Mouse (Mus musculus) activated CD4-positive, CD25-positive, alpha-beta regulatory T cell, adult 4 months (primary cell): ENCODE data around the gene Elmod2. TPM values are rescaled to one million over a fixed set of nuclear protein-coding genes. Genes with fewer than 3 reads are reported as not detected.
"Not testable (repeated sequence)": the region's sequence is repeated elsewhere in the genome, so short reads cannot be mapped to it uniquely, and the experiment has no call there.

Experiments
- ATAC-seq: one replicate; pipeline ENCODE4 v1.8.0; 2017
- polyA plus RNA-seq, 2 experiments: library from polyadenylated mRNA; unstranded; fragments of 100-300 nt; shearing (Covaris generic); gene quantifications; one replicate each; pipeline ENCODE4 v1.2.1; 2017

Elmod2 gene
- 1 to 10 TPM; 7.1 to 8.4 TPM for polyA plus RNA-seq

DNA sequence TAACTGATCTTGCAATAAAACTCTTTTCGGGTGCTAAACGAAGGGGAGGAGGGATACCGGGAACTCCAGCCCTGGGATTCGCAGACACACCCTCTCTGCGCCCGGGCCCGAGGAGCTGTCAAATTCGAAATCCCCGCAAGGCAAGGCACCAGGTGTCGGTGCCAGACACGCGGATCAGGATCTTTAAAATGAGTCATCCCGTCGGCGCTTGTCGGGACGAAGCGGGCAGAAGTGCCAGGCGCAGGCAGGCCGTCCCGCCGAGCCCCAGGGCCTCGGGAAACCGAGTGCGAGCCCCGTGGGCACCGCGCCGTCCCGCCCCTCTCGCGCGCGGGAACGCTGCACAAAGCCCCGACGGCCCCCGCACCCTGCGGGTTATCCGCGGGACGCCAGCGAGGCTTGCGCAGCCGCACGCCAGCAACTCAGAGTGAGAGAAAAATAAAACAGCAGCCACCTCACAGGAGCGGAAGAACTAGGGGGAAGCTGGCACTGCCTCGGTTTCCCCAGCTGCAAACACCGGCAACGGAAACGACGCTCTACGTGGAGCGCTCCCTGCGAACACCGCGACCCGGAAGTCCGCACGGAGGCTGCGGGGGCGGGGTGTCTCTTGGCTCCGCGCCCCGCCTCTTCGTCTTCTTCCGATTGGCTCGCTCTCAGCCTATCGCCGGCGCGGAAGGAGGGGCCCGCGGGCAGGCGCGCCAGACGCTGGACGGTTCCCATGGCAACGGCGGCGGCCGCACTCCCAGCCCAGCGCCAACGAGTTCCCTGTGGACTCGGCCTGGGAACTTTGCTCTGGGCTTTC lies at the start of gene Elmod2:
TSS of gene Elmod2 (minus strand) at position 588 of the 799 bp plus-strand sequence.
- ATAC-seq, result peak; percentile 98

DNA sequence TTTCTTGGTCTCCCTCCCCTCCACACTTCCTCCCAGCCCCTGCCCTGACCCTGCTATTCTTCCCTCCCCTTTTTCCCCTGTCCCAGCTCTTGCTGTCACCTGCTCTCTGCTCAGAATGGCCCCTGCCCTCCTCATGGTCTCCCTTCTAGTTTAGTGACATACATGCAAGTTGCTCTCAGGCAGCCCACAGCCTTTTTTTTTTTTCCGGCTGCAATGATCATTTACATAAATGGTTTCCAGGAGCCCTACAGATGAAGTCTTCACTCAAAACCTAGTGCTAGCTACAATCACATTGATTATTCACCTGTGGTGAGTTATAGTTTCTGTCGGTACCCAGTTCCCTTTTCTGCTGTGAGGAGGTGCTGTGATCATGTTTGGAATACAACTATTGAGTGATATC lies 48.7 kb upstream of the Elmod2 start:
- ATAC-seq, result no peak

DNA sequence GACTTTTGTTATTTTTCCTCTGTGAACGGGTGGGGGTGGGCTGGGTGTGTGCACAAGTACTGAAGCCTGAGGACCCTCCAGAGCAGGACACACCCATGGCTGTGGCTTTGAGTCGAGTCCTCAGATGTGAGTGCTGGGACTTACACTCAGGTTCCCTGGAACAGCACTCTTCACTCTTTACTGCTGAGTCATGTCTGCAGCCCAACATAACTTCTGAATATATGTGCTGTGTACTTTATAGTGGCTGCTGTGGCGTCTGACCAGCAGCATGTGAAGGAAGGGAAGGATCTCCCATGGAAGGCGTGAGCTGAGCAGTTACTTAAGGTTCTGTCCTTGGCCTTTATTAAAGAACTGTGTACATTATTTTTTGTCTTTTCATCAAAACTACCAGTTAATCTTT lies 47.9 kb upstream of the Elmod2 start:
- ATAC-seq, result no peak

DNA sequence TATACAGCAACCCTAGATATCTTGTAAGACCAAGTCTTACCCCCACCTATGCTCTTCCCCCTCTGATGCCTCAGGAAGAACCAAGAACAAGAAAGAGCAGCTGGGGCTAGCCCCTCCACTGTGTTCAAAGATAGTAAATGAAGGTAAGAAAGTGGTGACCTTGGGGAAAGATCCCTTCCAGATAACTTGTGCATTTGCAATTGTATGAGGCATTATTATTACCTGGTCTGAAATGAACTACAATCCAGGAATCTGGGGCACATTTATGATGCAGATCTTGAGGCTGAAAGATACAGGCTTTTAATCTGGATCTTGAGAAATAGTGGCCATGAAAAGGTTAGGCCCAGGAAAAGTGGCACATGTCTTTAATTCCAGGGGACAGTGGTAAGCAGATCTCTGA lies 44.9 kb upstream of the Elmod2 start:
- no peak for ATAC-seq

DNA sequence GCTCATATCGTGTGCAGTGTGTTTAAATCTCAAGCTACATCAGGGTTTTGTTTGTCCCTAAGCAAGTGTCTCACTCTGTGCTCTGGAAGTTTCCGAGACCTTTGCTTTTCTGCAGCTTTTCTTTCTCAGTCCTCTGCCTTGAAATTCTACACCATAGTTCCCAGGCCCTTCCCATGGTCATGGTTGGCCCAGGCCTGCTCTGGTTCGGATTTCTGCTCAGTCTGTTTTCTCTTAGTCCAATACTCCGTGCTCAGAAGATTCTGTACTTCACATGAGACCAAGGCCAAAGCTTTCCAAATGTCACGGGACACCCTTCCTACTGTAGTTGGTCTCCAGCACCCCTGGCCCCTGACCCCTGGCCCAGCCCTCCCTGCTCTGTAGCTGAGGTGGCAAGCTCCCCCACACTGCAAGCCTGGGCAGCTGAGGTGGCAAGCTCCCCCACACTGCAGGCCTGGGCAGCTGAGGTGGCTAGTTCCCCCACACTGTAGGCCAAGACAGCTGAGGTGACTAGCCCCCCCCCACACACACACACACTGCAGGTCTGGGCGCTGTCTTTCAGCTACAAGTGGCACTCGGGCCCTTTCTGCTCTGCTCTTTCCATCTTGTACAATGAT lies 31.0 kb upstream of the Elmod2 start:
- ATAC-seq, result no peak

DNA sequence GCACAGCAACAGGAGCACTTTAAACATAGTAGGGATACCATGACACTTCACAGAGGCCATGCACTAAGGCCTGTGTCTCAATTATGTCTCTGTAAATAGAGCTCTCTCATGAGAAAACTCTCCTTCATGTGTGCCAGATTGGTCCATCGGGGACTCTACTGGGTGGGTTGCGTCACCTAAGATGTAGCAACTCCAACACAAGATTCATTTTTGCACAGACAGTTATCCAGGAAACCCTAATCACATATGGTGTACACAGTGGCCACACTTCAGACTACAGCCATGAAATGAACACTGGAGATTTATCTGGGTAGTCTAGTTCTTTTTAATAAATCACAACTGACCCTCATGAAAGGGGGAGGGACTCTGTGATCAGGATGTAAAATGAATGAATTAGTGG lies 19.0 kb upstream of the Elmod2 start:
- ATAC-seq, result no peak

DNA sequence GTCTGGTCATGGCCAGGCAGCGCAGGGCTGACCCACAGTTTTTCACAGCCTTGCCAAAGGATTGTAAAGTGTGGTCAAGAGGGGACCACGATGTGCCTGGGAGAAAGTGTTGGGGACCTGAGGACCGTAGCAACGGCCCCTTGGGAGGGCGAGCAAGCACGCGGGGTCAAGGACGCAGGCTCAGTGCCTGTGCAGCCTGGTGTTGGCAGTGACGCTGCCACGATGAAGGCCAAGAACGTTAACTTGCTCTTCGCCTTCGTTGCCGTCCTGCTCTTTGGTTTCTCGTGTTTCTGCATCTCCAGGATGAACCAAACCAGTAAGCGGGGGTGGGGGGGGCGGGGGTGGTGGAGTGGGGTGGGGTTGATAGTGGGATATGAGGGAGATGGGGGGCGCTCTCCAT lies 16.0 kb upstream of the Elmod2 start, which contains the start of gene Mgat4d:
TSS of gene Mgat4d (plus strand) at position 209 of the 400 bp plus-strand sequence.
- ATAC-seq, result no peak

DNA sequence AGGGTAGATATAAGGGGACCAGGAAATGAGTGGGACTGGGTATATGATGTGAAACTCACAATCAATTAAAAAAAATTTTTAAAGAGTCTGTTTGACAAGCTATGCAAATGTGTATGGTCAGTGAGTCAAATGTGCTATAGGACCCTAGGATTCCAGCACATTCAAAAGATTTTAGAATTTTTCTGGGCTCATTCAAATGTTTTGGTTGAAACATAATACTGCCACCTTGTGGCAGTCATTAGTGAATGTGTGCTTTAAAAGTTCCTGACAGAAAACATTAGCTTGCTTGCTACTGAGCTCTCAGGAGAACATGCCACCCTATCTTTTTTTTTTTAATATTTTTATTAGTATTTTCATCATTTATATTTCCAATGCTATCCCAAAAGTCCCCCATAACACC lies 10.4 kb upstream of the Elmod2 start:
- no peak for ATAC-seq

DNA sequence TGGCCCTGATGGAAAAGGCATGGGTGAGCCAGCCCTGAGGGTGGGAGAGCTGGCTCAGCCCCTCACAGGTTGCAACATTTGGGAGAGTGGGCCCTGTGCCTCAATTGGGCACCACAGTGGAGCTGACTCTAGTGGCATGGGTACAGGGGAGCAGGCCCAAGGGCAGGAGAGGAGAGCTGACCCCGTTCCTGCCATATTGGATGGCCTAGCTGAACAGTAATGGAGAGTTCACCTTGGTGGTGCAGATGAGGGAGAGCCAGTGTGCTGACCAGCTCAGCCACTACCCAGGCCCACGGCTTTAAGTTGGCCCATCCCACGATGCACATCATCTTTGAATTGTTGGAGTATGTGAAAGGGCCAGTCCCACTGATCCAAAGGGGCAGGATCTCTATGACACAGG lies 9.8 kb upstream of the Elmod2 start:
- ATAC-seq, result no peak

DNA sequence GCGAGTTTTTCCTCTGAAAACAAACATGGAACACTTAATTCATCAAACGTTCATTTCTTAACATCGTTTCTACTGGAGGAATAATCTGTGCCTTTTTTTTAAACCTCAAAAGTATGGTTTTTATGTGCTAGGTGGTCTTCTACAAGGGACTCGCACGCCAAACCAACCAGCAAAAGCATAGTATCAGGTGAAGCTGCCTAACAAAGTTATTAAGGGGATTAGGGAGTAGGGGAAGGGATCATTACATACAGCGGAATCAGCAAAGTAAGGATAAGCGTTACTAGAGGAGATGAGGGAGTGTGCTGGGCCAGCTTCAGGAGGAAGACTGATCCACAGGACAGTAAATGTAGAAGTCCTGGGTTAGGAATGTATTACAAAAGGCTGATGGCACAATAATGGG lies 578 bp upstream of the Elmod2 start:
- no peak for ATAC-seq

DNA sequence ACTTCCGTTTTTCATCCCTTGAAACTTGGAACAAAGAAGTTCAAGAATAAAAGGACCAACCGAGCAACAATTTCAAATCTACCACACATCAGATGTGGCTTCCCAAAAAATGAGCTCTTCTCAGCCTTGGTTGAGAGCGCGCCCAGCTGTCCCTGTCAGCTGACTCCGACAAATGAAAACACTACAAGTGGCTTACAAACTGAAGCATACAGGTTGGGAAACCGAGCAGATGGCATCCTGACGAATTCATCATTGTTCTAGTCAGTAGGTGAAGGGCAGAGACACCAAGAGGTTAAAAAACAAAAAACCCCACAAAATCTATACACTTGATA lies 753 bp downstream of the Elmod2 start:
- no peak for ATAC-seq

DNA sequence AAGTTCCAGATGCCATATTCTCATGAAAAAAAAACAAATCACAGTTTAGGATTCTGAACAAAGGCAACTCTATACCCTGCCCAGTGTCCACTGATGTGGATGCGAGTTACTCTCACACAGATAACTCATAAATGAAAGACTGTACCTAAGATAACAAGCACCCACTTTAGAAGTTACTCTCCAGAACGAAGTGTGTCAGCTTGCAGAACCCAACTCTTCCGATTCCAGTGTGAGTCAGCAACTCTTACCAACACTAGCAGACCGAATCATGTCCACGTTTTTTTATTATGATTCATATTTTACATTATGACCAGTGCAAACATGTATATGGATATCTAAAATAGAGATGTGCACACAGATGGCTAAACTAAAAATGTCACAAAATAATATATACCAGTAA lies 4.4 kb downstream of the Elmod2 start:
- ATAC-seq, result no peak

DNA sequence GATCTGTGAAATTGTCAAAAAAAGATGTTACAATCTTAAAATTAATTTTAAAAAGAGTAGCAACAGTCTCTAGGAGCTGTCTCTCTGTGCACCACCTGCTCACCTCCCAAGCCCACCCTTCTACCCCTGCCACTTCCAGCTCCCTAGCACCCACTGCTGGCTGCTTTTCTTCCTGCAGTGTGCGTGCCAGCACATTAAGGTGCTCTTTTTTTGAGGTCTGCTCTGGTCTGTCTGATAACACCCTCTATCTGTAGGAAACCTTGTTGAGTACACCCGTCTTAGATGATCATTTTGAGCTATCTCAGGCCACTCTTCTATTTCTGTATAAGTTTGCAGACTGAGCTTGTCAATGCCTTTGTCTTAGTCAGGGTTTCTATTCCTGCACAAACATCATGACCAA lies 9.2 kb downstream of the Elmod2 start:
- ATAC-seq, result no peak

DNA sequence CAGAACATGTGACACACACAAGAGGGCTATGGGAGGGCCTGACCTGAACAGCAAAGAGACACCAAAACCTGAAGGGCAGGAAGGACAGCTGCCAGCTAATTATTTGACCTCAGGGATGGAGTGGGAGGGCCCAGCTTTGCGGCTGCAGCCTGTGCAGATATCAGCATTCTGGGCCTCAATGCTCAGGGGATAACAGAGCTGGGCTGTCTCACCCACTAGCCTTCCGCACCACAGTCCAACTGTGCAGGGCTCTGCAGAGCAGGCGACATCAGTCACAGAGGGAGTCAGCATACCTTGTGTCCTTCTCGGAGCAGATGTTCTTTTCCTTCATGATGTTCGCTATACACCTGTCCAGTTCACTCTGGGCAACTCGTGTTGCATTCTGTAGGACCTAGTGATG lies 9.9 kb downstream of the Elmod2 start:
- ATAC-seq, result no peak

DNA sequence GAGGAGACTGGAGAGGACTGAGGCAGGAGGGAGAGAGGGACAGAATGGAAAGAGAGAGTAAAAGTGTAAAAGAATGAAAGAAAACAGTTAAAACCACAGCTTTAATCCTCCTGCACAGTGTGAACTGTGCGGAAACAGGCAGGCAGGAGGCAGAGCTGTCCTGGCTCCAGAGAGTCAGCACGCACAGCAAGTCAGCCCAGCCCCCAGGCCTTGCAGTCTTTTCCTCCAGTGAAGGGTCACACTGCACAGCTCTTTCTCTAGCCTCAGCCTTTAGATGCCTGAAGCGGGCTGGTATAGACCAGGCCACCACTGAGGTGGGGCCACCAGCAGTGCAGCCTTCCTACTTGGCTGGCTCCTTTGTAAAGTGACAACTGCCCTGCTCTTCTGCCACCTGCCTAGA lies 11.7 kb downstream of the Elmod2 start:
- no peak for ATAC-seq

DNA sequence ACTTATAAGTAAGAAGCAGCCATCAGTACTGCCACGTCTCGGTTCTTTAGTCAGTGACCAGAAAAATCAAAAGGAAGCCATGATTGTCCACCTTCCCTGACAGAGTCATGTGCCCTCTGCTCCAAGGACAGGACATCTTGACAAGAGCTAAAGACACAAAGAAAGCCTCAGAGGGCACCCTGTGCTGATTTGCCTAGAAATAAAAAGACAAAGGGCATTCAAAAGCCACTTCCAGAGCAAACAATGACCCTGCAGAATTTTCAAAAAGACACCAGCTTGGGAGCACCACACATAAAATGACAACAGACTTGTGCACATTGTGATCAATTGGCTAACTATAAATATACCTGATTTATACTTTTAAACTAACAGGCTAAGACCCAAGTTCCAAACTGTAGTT lies 16.6 kb downstream of the Elmod2 start:
- ATAC-seq, result no peak

DNA sequence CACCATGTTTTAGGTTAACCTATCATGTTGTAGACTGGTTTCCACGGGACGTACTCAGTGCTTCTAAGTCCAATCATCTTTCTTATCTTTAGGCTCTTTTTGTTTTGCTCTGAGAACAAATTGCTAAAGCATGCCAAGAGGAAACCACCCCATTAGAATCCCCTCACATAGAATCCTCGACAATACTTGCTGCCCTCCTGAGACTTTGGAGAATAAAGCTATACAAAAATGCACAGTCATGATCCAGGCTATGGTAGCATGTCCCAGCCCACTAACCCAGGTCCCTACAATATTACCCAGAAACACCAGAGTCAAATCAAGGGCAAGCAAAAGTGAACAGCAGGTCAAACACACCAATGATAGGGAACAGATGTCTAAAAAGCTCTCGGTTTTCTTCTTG lies 17.2 kb downstream of the Elmod2 start:
- not testable (repeated sequence) for ATAC-seq

DNA sequence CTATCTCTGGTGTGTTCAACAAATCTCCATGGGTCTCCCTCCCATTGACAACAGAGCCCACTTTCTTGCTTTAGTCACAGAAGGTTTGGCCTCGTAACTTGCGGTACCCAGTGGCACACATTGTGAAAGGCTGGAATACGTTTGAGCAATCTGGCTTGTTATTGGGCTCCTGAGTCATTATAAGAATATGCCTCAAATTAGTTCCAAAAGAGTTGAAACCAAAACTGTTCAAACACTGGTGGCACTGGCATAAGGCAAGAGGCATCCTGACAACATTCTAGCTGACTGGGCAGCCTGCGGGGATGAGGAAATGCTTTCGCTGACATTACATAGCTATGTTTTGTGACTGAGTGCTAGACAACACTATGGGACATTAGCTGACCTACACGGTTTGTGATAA lies 22.4 kb downstream of the Elmod2 start:
- no peak for ATAC-seq

DNA sequence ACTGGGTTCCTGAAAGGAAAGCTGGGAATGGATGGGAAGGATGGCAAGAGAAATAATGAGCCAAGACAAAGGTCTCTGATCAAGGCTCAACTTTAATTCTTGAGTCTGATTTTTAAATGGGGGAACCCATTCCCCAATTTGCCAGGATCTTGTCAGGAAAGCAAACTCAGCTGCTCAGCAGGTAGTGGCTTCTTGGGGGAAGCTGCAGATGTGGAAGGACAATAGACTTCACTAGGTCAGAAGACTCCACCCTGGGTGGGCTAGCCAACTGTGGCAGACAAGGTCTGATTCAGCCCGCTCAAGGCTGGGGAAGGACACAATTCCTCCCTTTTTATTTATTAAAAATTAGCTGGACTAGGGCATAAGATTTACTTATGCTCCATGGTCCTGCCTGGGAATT lies 27.3 kb downstream of the Elmod2 start:
- no peak for ATAC-seq

DNA sequence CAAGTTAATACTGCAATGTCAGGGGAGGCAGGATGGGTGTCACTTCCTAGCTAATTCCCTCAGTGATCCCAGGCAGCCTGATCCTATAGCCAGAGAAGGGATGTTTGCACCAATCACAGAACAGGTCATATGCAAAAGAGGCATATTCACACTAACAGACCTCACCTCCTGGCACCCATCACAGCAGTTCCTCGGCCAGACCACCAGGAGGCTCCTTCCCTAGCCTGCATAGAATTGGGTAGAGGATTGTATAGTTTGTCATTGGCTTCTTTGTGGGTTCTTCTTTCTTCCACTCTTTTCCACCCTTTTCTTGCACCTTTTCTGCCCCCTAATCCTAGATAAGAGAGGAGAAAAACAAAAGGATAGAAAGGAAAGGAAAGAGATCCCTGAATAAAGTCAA lies 32.2 kb downstream of the Elmod2 start:
- no peak for ATAC-seq

DNA sequence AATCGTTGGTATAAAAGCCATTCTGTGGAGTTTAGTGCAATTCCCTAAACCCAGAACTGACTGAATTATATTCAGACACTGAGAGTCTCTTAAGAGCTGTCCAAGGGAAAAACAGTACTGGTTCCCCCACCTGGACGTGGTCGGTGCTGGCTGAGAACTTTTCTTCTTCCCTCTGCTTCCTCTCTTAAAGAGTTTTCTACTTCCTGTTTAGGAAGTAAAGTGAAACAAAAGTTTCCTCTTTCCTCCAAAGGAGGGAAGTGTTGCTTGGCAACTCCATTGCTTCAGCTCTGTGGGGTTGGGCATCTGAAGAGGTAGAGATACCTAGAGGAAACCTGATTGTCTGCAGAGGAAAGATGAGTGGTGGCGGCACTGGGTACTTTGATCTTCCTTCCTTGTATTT lies 34.9 kb downstream of the Elmod2 start:
- no peak for ATAC-seq

DNA sequence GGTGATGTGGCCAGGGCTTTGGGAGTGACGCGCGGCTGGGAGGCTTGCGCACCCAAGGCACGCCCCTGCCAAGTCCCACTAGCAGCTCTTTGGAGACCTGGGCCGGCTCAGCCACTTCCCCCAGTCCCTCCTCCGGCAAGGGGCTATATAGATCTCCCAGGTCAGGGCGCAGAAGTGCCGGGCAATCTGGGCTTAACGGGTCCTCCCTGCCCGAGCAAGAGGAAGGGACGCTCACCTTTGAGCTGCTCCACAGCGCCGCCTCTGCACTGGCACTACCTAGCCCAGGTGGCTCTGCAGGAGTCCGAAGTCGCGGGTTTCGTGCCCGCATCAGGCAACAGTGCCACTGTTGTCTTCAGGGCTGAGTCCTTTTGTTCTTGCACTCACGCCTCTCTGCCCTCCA lies 42.1 kb downstream of the Elmod2 start, which contains the start of gene Ucp1:
TSS of gene Ucp1 (plus strand) at position 177 of the 400 bp plus-strand sequence.
- ATAC-seq, result no peak

DNA sequence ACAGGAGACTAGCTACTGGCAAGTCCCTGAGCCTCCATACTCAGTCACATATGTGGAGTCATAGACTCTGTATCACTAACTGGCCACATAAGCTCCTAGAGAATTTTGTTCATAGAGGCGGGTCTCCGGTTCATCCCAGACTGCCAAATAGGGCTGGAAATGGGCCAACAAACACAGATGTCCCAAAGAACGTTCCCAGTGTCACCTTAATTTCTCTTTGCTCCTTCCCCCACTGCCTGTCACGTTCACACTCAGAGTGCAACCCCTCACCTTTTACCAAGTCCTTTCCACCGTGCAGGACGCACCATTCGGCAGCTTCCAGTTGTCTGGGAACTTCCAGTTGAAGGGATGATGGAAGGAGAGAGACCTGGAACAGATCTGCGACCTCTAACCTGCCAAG lies 46.9 kb downstream of the Elmod2 start:
- ATAC-seq, result no peak

DNA sequence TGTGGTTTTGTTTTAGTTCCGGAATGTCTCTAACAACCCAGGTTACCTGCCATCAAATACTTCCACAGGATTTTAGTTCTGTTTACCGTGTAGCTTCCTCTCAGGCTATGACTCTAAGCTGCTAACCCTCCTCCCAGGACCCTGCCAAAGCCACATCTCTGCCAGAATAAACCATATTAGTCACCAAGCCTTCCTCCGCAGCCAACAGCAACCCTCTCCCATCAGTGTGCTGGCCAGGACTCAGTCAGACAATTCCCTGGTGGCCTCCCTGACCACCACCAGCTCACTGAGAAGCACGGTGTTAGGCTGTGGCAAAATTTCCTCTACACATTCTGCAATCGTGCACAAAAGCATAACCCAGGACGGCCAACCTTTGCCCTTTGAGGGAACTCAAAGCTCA lies 53.9 kb downstream of the Elmod2 start:
- no peak for ATAC-seq

DNA sequence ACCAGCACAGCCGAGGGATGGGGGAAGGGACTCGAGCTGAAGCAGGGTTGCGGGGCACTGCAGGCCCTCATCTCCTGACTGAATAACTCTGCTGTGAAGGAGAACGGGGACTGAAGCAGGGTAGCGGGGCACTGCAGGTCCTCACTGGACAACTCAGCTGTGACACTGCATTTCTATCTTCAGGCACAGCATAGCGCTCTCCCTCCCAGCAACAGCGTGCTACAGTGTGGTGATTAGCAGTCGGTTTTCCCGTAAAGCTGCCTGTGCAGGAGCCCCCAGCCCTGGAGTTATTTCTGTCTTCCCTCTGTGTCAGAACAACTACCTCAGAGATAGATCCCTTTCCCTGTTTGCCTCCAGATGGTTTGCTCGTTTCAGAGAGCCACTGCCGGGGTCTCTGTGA lies 57.8 kb downstream of the Elmod2 start:
- ATAC-seq, result no peak
